Mouse (Mus musculus) T-helper 17 cell (primary cell): ENCODE measurements at regions not wholly inside any gene's neighbourhood (a gene's known extent, or its start where the extent isn't known, plus 50 kb on each side); places are given as distances from the start of the nearest gene placed in this dataset.

Experiments used
- in situ Hi-C, 2 experiments: fragments of 300-600 bp; cut with MboI, MseI; formaldehyde crosslinking; loops; 1 replicate in 1 of 2; 2 replicates in 1 of 2; pipeline ENCODE4 v1.15.1; 2025; ENCODE audit warnings: high pct_unique_total_duplicates in 2 of 2

DNA sequence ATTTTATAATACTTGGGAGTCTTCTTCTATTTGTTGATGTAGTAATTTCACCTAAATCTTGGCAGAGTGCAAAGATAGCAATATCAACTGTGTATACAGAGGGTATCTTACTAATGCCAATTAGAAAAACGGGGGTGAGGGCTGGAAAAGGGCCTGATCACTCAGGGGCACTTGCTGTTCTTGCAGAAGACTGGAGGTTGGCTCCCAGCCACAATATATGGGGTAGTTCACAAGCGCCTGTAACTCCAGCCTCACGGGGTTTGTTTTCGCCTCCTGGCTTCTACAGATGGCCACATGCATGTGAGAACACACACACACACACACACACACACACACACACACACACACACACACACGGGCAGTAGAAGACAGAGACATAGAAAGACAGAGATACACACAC is 185.7 kb downstream of the Plk2 start:
- in situ Hi-C loops, result no loop called here

DNA sequence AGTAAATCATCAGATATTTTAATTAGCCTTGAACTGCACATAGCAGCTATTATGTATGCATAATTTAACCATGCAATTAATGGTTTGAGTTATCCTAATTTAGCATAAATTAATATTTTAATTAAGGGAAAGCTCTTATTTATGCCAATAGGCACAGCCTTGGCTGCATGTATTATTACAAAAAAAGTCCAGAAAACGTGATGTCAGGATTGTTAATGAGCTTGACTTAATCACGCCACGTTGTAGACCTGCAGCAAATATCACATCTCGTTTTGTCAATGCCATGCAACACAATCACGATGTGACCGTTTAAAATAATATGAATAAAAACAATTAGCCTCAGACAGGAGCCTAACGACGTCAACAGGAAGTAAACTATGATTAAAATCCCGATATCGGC is 189.9 kb downstream of the Plk2 start:
- in situ Hi-C loops, result no loop called here

DNA sequence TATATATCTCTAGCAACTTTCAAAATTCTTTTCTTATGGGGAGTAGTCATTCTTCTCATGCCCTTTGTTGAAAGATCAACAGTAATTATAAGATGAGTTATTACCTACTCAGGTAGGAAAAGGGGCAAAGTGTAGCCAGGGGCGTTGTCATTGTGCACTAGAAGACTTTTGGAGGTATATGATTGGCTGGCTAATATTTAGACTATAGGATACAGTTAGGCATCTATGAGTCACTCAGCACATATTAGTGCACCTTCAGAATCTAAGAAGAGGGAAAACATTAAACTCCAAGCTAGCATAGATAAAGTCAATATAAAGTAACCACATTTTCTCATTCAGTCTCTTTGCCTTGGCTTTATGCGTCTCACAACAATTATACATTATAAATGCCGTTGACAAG is 199.8 kb downstream of the Plk2 start:
- in situ Hi-C loops, result no loop called here

DNA sequence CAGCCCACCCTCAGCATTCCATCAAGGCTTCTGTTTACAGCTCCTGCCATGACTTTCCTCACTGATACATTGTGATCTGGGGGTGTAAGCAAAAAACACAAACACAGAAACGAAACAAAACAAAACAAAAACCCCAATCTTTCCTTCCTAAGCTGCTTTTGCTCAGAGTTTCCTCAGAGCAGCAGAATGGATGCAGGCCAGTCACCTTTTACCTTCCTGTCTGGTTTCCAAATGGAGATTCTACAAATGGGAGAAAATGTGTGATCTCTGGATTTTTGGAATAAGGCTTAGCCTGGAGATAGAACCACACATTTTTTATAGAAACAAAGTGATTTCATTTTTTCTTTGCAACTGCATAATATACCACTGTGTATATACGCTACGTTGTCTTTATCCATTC is 204.8 kb downstream of the Plk2 start:
- in situ Hi-C loops, result no loop called here

DNA sequence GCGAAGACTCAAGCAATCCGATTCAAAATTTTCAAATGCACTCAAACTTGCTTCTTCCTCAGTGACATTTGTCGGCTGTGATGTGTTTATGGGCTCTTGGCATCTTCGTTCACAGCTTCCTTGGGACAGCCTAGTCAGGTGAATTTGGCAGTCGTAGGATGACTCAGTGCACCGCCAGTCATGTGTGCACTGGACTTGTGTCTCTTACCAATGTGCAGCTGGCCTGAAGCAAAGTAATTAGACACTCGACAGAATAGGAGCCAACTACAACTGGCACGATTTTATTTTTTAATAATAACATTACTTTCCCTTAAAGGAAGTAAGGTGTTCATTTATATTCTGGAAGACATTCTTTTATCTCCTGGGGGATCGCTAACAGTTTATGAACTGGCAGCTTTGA is 205.5 kb downstream of the Plk2 start:
- in situ Hi-C loops, result no loop called here

DNA sequence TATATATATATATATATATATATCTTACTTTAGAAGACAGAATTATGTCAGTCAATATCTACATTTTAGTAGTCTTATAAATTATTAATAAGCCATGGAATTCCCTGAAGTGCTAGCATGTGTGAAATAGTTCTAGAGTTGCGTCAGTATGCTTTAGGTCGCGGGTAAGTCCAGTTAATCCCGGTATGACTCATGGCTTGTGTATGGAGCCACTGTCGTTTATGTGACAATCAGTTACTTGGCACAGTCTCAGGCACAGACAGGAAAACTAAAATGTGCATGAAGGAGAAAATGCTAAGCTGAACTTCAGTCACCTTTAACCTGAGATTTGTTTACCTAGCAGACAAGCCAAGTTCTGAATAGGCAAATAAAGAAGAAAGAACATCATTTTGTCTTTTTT is 206.5 kb downstream of the Plk2 start:
- in situ Hi-C loops, result no loop called here

DNA sequence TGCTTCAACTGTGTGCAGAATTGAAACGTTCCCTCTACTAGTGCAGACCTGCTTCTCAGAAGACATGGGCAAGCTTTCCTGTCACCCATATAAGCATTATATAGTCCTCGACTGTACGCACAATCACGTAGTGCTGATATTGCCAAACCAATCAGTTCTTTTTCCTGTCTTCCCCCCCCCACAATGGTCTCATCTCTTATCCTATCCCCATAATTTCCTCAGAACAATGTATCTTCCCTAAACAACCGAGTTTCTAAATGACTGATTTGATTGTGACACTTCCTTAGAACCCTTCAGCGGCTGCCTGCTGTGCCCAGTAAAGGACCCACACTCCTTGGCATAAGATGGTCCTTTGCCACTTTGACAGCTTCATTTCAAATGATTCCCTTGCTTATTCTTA is 207.0 kb downstream of the Plk2 start:
- in situ Hi-C loops, result no loop called here

DNA sequence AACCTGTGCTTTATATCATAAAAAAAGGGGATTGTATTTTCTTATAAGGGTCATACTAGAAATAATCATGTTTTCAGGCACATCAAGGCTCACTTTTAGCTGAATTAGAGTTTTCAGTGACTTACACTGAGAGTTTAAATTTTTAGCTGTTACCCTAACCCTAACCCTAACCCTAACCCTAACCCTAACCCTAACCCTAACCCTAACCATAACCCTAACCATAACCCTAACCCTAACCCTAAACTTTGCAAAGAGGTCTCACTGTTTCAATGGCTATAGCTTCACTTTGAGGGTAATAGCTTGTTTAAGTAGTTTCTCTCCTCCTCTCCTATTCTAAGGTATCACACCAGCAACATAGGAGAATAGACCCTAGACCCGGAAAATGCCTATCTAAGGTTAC is 208.0 kb downstream of the Plk2 start:
- in situ Hi-C loops, result no loop called here

DNA sequence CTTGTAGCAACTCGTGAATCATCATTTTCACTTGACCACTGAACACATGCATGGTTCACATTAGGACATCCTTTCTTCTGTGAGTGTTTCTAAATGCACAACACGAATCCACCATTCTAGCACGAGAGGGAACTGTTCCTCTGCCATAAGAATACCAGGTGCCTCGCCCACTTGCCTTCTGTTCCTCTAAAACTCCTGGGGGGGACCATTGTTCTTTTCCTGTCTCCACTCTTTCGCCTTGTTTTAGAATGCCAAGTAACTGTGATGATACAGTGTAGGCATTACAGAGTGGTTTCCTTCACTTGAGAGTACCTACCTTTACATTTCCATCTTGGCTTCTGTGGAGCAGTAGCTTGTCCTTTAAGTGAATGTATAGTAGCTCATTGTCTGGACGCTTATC is 224.2 kb downstream of the Plk2 start:
- in situ Hi-C loops, result no loop called here

DNA sequence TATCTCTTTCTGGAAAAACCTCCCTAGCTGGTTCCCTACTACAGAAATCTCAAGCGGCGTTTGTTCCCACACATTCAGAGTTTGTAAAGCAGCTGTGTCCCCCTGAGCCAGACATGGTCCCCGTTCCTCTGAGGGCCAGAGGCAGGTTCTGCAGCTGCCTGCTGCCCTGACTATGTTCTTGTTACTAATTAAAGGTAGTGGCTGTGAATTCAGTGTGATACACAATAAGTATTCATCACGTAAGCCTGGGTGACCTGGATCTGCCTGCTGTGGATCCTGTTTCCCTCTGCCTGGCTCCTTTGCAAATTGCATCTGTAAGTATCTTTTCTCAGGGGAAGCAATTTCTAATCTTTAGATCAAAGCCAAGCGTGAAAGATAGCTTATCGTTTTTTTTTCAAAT is 232.3 kb downstream of the Plk2 start:
- in situ Hi-C loops, result loop anchor here in 1 of 2 experiments (10.0 kb wide), 1 partner anchor 1482 kb away; no protein-coding TSS in a partner anchor

DNA sequence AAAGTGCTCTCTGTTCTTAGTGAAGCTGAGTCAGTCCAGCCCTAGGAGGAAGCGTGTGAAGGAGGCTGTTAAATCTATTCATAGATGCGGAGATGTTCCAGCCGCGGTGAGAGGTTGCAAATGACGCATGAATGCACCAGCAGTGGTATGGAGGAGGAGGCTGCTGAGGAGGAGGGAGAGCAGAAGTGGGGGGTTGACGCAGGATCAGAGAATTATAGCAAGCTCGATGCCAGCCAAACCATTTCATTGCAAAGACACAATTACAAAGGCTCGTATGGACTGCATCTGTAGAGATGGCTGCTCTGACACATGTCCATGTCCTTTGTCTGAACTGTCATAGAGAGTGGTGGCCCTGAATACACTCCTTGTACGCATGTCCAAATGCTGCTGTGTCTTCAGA is 232.9 kb downstream of the Plk2 start:
- in situ Hi-C loops, result loop anchor here in 1 of 2 experiments (10.0 kb wide), 1 partner anchor 1483 kb away; no protein-coding TSS in a partner anchor

DNA sequence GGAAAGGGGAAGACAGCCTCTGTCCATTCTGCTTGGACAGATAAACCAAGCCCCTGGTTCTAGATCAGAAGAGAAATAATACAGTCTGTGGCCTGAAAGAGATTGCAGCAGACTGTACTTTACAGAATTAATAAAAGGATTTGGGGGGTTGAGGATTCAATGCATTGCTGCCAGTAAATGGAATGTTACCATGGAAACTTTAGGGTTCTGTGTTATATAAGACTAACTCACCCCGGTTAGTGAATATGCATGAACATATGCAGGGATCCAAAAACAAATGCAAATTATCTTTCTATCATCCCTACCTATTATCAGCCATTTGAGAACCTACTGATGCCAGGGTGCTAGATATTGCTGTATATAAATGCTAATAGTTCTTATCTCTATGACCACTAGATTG is 233.4 kb downstream of the Plk2 start:
- in situ Hi-C loops, result loop anchor here in 1 of 2 experiments (10.0 kb wide), 1 partner anchor 1483 kb away; no protein-coding TSS in a partner anchor

DNA sequence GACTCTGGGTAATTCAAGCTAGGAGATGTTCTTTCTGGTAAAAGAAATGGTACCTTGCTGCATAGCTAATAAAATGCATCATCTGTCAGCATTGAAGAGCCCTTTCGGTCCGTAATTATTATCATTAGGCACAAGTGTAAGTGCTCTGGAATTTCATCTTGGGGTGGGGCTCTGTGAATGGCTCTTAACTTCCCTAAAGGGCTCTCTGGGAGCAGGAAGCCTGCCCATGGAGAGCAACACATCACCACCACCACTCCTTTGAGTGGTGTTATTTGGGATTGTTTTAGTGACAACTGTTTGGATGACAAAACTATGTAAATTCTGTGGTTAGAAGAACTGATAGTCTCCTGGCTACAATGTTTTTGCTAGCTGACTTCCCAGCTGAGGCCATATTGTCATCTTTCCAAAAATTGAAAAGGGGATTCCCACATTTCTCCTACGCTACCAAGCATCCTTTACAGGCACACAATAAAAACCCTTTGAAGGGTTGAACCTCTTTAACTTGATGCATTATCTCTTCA is 238.5 kb downstream of the Plk2 start:
- in situ Hi-C loops, result no loop called here

DNA sequence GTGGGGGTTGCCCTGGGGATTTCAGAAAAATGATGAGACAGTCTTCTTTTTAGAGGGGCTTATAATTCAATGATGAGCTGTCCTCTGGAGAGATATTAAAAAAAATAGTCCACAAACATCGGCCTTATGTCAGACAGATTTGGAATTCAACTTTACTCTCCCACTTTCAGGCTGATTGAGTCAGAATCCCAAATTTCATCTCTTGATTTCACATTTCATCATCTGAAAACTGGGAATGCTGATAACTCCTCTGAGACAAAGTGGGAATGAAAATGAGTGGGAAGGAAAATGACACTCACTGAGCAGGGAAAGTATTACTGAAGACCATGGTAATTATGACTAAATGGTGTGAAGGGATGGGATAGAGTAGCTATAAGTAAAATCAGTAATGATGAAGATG is 239.1 kb downstream of the Plk2 start:
- in situ Hi-C loops, result no loop called here

DNA sequence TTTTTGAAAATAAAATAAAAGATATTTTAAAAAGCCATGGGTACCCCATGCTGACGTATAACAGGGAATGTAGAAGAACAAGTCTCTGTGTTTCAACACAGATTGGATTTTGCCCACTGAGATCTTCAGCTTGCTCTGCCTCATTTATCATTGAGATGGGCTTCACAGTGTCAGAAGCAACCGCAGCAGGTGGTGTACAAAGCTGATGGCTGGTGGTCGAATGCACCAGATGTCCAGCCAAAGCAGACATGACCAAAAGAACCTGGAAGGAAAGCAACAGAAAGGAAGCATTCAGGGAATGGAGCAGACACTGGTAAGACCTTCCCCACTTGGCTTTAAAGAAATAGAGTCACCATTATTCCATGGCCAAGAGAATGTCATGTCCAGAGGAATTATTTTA is 247.9 kb downstream of the Plk2 start:
- in situ Hi-C loops, result no loop called here

DNA sequence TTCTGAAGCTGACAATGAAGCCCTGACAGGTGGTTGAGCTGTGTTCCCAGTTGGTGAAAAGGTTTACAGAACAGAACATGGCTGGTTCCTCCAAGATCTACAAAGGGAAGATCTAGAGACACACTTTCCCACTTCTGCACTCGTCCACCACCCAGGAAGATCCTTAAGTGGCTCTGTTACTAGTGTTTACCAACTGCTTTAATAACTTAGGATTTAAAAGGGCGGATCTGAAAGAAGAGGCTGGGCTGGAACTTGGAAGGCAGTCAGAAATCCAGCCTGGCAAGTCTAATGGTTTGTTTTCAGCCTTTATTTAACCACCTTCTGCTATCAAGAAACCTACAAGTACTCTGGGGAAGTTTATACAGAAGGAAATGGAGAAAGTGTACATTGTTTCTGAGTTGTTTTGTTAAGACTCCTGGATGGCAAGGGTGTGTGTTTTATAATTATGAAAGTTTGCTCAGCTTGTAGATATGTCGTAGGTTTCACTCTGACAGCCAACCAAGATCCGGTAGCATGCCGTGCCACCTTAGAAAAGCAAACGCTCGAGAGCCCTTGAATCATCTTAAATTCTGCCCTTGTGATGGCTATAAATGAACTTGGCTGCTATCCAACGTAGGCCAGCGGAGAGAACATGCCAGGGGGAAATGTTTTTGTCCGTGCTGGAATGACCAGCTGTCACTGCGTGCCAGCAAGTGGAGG is 248.5 kb downstream of the Plk2 start:
- in situ Hi-C loops, result no loop called here

DNA sequence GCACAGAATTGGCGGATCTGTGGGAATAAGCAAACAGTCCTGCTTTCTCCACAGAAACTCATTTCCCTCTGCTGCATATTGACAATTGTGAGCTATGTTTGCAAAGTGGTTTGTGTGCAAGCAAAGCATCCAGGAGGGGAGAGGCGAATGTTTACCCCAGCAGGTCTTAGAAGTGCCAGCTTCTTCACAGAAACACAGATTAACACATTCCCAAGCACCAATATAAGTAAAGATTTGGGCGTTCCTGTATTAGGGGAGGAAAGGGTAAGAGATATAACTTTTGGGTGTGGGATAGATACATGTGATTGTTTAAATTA is 249.0 kb downstream of the Plk2 start:
- in situ Hi-C loops, result no loop called here

DNA sequence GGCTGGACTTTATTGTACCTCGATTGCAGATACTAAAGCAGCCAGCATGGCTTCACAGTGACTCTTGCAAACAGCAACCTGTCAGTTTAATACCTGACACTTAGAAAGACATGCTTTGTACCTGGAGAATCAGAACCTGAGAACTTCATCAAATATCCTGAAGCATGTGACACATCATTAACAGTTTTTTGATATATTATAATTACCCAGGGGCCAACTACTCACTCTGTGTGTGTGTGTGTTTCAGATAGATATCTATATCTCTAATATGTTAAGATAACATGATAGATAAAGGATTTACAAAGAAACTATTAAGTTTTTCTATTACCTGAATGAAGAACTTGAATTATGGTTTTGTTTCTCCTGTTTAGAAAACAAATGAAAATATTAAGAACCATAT is 254.5 kb downstream of the Plk2 start:
- in situ Hi-C loops, result no loop called here

DNA sequence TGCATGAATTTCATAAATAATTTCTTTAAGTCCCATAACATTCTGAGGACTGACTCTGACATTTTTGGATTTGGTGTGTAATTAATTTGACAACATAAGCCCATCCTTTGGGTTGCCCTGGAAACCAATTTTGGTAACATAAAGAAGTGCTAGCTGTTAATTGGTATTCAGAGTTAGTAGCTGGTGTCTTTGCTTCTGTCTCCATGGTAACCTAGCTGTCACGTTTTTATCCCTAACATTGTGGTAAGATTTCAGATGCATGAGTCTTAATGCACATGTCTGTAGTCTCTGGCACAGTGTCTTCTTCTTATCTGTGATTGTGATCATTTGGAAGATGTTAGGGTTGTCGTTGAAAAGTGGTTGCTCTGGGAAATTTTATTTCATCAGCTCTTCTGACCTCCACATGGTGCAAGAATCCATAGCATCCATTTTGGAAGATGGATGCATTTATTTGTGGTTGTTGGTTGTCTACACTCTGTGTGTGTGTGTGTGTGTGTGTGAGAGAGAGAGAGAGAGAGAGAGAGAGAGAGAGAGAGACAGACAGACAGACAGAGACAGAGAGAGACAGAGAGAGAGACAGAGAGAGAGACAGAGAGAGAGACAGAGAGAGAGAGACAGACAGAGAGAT is 255.1 kb downstream of the Plk2 start:
- in situ Hi-C loops, result no loop called here

DNA sequence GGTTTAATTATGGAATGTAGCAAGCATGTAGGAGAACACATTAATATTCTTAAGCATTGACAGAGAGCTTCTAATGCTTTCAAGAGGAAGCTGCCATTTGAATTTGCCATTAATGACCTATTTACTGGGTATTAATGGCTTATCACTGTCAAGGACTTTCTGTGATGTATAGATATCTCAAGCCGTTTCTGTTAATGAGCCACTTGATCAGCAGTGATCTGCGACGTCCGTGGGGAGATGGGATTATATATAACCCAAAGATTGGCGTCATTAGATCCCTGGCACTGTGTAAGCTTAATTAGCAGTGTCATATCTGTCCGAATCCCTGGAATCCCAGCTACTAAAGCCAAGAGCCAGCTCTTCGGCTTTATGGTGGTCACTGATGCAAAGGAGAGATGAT is 257.4 kb downstream of the Plk2 start:
- in situ Hi-C loops, result no loop called here

DNA sequence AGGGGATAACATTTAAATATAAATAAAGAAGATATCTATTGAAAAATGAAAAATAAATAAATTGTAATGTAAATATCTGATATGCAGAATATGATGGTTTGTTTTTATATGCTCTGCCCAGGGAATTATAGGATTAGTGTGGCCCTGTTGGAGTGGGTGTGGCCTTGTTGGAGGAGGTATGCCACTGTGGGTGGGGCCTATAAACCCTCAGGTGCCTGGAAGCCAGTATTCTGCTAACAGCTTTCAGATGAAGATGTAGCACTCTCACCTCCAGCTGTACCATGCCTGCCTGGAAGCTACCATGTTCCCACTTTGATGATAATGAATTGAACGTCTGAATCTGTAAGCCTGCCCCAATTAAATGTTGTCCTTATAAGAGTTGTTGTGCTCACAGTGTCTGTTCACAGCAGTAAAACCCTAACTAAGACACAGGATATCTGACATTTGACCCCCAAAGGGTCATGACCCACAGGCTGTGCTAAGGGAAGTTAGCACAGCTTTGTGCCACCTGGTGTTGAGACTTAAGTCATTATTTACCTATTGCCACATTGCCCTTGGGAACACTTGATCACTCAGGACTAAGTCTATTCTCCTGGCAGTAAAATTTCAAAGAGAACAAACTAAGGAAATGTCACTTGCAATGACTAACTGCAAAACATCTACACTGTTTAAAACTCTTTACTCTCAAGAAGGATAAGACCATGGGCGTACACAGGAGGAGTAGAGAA is 270.4 kb downstream of the Plk2 start:
- in situ Hi-C loops, result no loop called here

DNA sequence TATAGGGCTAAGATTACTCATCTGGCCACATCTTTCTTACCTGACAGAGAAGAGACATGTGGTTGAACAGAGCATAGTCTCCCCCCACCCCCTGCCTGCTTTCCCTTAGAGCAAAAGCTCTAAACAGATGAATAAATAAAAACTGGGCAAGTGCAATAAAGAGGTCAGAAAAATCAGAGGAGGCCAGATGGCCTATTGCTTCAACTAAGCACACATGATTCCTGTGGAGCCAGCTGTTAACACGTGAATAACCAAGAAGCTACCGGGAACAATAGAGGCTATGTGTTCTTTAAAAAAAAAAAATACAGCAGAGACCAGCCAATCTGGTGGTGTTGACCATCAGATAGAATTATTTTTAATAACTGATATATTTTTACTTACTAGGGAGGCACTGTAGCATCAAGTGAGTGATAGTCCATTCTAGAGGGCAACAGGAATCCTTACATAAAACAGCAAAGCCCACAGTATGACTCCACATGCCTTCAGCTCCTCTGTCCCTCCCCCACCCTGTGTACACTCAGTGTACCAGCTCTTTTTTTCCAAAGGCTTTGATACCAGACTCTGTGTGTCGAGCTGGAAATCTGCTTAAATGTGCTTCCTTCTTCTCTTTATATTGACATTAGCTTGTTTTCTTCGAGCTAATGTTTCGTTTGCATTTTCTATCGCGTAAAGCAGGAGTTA is 272.6 kb downstream of the Plk2 start:
- in situ Hi-C loops, result no loop called here
